Mouse (Mus musculus) embryonic facial prominence, embryonic 11.5 days (tissue): ENCODE measurements at regions not wholly inside any gene's neighbourhood (a gene's known extent, or its start where the extent isn't known, plus 50 kb on each side); places are given as distances from the start of the nearest gene placed in this dataset.
A peak's percentile ranks its signal among the peaks of the same experiment; 100 is the strongest.

Experiments
- ATAC-seq: fragments of 200-750 bp; cut with Nextera tagmentation; replicated peaks from 2 replicates; pipeline ENCODE4 v1.8.0; 2017; ENCODE audit warnings: low read depth; ENCODE audit not compliant: insufficient number of reproducible peaks, low FRiP score, low TSS enrichment
- DNase-seq: peaks from one replicate; pipeline ENCODE4 v3.0.0-alpha.2; 2015; ENCODE audit warnings: low spot score
- H3K27ac ChIP-seq: fragments of 300-500 bp; sonication (generic); replicated peaks from 2 replicates; pipeline ENCODE4 v1.5.1; 2014; ENCODE audit warnings: mild to moderate bottlenecking, low read depth, low read length, control low read depth
- H3K27me3 ChIP-seq: fragments of 300-500 bp; sonication (generic); 2 replicates; pipeline ENCODE4 v1.6.1; 2014; ENCODE audit warnings: mild to moderate bottlenecking, low read length, moderate library complexity, mixed read lengths; ENCODE audit not compliant: control insufficient read depth, insufficient read depth
- H3K36me3 ChIP-seq: fragments of 300-500 bp; sonication (generic); replicated peaks from 2 replicates; pipeline ENCODE4 v1.6.1; 2014; ENCODE audit warnings: low read depth, mild to moderate bottlenecking, low read length, moderate library complexity, mixed read lengths; ENCODE audit not compliant: control insufficient read depth, insufficient read depth
- H3K4me1 ChIP-seq: fragments of 300-500 bp; sonication (generic); 2 replicates; pipeline ENCODE4 v1.6.1; 2014; ENCODE audit warnings: low read length, mixed read lengths; ENCODE audit not compliant: control insufficient read depth, insufficient read depth
- H3K4me2 ChIP-seq: fragments of 300-500 bp; sonication (generic); 2 replicates; pipeline ENCODE4 v1.6.1; 2014; ENCODE audit warnings: low read depth, mild to moderate bottlenecking, control low read depth, low read length, moderate library complexity
- H3K4me3 ChIP-seq: fragments of 300-500 bp; sonication (generic); 2 replicates; pipeline ENCODE4 v1.5.1; 2014; ENCODE audit warnings: low read depth, low read length, control low read depth
- H3K9ac ChIP-seq: fragments of 300-500 bp; sonication (generic); replicated peaks from 2 replicates; pipeline ENCODE4 v1.6.1; 2014; ENCODE audit warnings: mild to moderate bottlenecking, control low read depth, low read length
- H3K9me3 ChIP-seq: fragments of 300-500 bp; sonication (generic); replicated peaks from 2 replicates; pipeline ENCODE4 v1.6.1; 2016; ENCODE audit warnings: mild to moderate bottlenecking, low read length, inconsistent platforms, mixed read lengths; ENCODE audit not compliant: control insufficient read depth
- WGBS: fragments of 180-500 bp; shearing (Covaris S2); extraction: QIAGEN DNeasy Blood & Tissue Kit; methylation state at CpG from one replicate; pipeline ENCODE4 v1.1.7; 2014; 5-methylcytosine and 5-hydroxymethylcytosine counted together

- no peaks in the 10 kb centered on the region for H3K36me3 ChIP-seq
- WGBS = 91% methylated on average over 4 of the region's 4 CpGs
- H3K4me2 ChIP-seq = no peak overlapping the region
- ATAC-seq = no peak
- no peaks in the 10 kb centered on the region for H3K27me3 ChIP-seq
- no peaks in the 10 kb centered on the region for H3K9me3 ChIP-seq
- no peak for DNase-seq
- H3K9ac ChIP-seq = no peak overlapping the region
- H3K4me3 ChIP-seq = no peak overlapping the region
- H3K4me1 ChIP-seq = no peaks in the 10 kb centered on the region
- no peak overlapping the region for H3K27ac ChIP-seq
Observed at GRCm38 (mm10) chr14:71895468-71895867, 596.2 kb downstream of the Gm9195 start.

- no peaks in the 10 kb centered on the region for H3K36me3 ChIP-seq
- H3K9me3 ChIP-seq = no peaks in the 10 kb centered on the region
- H3K4me1 ChIP-seq = no peaks in the 10 kb centered on the region
- no peak overlapping the region for H3K9ac ChIP-seq
- DNase-seq = no peak
- WGBS = 84% methylated on average over 4 of the region's 4 CpGs
- no peak for ATAC-seq
- no peaks in the 10 kb centered on the region for H3K27me3 ChIP-seq
- H3K4me3 ChIP-seq = no peak overlapping the region
- H3K4me2 ChIP-seq = no peak overlapping the region
- no peak overlapping the region for H3K27ac ChIP-seq
Observed at GRCm38 (mm10) chr14:71894811-71895210, 596.8 kb downstream of the Gm9195 start.

DNA sequence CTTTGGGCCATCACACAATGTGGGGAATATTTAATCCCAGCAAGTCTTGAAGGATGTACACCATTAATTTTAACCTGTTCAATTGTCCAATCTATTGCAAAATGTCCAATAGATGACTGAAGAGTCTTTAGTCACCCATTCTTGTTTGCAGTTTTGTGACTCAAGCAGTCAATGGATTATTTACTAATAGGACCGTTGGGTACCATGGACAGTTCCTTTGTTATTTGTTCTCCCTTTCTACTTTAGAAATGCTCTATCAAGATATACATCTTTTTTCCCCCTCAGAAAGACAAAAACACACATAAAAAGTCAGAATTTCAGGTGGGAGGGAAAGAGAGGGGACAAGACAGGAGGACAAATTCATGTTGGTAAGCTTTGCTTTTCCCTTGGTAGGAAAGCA, 598.3 kb downstream of the Gm9195 start:
- 85% methylated on average over 1 of the region's 1 CpGs for WGBS
- Histone ChIP-seq H3K9me3 (no peaks in the 10 kb centered on the region), H3K27ac (no peak overlapping the region), H3K4me1 (no peaks in the 10 kb centered on the region), H3K4me3 (no peak overlapping the region), H3K36me3 (no peaks in the 10 kb centered on the region), H3K27me3 (no peaks in the 10 kb centered on the region), H3K4me2 (no peak overlapping the region), H3K9ac (no peak overlapping the region)
- no peak for ATAC-seq
- DNase-seq = peak; percentile 78

DNA sequence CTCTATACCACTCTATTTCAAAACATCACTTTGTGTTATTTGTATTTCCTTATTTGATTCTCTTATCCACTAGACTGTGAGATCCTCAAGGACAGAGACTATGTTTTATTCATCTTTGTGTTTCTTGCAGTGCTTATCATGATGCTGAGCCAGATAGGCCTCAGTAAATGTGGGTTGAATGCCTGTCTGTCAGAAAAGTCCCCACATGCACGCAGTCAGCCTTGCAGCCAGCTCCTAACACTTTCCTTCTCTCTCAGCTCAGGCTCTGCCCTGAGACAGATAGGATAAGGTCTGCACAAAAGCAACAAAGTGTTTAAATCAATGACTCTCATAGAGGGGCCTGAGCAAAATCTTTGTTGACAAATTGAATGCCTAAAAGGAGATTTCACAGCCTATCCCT, 600.0 kb downstream of the Gm9195 start:
- H3K4me2 ChIP-seq = no peak overlapping the region
- H3K9me3 ChIP-seq = no peaks in the 10 kb centered on the region
- ATAC-seq = no peak
- no peak overlapping the region for H3K4me3 ChIP-seq
- no peaks in the 10 kb centered on the region for H3K27me3 ChIP-seq
- H3K27ac ChIP-seq = no peak overlapping the region
- 71% methylated on average over 1 of the region's 1 CpGs for WGBS
- H3K4me1 ChIP-seq = no peaks in the 10 kb centered on the region
- no peaks in the 10 kb centered on the region for H3K36me3 ChIP-seq
- no peak overlapping the region for H3K9ac ChIP-seq
- DNase-seq = no peak

GRCm38 (mm10) chr14:71882871-71883270, 608.8 kb downstream of the Gm9195 start:
- H3K36me3 ChIP-seq = no peaks in the 10 kb centered on the region
- ATAC-seq = no peak
- no peak overlapping the region for H3K27ac ChIP-seq
- H3K4me2 ChIP-seq = no peak overlapping the region
- H3K27me3 ChIP-seq = no peaks in the 10 kb centered on the region
- no peak for DNase-seq
- no peaks in the 10 kb centered on the region for H3K9me3 ChIP-seq
- no peak overlapping the region for H3K9ac ChIP-seq
- H3K4me1 ChIP-seq = no peaks in the 10 kb centered on the region
- 87% methylated on average over 2 of the region's 2 CpGs for WGBS
- no peak overlapping the region for H3K4me3 ChIP-seq

- ATAC-seq (no peak), DNase-seq (no peak)
- Histone ChIP-seq H3K4me1 (no peaks in the 10 kb centered on the region), H3K36me3 (no peaks in the 10 kb centered on the region), H3K4me2 (no peak overlapping the region), H3K4me3 (no peak overlapping the region), H3K27me3 (no peaks in the 10 kb centered on the region), H3K9ac (no peak overlapping the region), H3K27ac (no peak overlapping the region), H3K9me3 (no peaks in the 10 kb centered on the region)
Observed at GRCm38 (mm10) chr14:71845546-71845945, 646.1 kb downstream of the Gm9195 start.

DNA sequence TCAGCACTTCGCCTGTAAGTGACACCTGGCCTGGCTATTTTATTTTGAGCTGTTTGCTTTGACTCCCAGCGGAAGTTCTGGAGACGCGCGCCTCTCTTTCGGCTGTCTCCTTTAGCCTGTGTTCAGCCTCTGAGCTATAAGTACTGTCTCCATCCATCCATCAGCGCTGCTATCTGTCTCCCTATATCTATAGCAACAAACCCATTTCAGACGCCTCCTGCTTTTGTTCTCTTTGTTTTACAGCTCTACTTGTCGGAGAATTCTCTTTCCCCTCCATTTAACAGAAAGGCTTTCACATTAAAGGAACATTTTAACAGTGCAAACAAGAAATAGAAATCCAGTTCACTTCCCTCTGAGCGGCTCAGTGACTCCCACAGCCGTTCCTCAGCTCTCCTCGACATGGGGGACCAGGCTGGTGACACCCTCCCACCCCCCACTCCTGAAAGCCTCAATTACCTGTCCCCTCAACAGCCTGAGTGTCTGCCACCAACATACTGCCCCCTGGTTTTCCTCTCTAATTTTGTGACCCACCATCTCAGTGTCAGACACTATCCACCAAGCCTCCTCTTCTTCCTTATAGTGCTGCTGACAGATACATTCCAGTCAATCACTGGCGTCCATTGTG, 682.7 kb downstream of the Gm9195 start:
- DNase-seq = peak; percentile 1
- Histone ChIP-seq H3K4me3 (no peak overlapping the region), H3K4me1 (no peaks in the 10 kb centered on the region), H3K9me3 (no peaks in the 10 kb centered on the region), H3K4me2 (no peak overlapping the region), H3K27ac (no peak overlapping the region), H3K36me3 (no peaks in the 10 kb centered on the region), H3K9ac (no peak overlapping the region), H3K27me3 (no peaks in the 10 kb centered on the region)
- no peak for ATAC-seq
- WGBS = 65% methylated on average over 13 of the region's 13 CpGs

GRCm38 (mm10) chr14:71805624-71806023, 686.0 kb downstream of the Gm9195 start:
- Histone ChIP-seq H3K4me2 (no peak overlapping the region), H3K27ac (no peak overlapping the region), H3K9me3 (no peaks in the 10 kb centered on the region), H3K9ac (no peak overlapping the region), H3K4me1 (no peaks in the 10 kb centered on the region), H3K36me3 (no peaks in the 10 kb centered on the region), H3K4me3 (no peak overlapping the region), H3K27me3 (no peaks in the 10 kb centered on the region)
- ATAC-seq (no peak), DNase-seq (no peak)
- 77% methylated on average over 3 of the region's 3 CpGs for WGBS
